Mouse (Mus musculus): ENCODE results near the gene Itpr2. TPM values are rescaled to one million over a fixed set of nuclear protein-coding genes. Genes with fewer than 3 reads are reported as not detected.

The Itpr2 gene
- polyA plus RNA-seq, 1 experiment from 2014 or later = 2.5 TPM

GRCm38 (mm10) chr6:146337237-146337636 is 164.8 kb downstream of the Itpr2 start:
- no peaks in the 10 kb centered on the region for H3K36me3 ChIP-seq (ENCODE audit: poor library complexity, severe bottlenecking)
- no peak for ATAC-seq
- no peaks in the 10 kb centered on the region for H3K9me3 ChIP-seq (replicated peaks)
- H3K27me3 ChIP-seq = no peaks in the 10 kb centered on the region
- no peak overlapping the region for H3K4me2 ChIP-seq
- H3K4me3 ChIP-seq = no peak overlapping the region
- H3K4me1 ChIP-seq = no peaks in the 10 kb centered on the region
- WGBS = 91% methylated on average over 7 of the region's 7 CpGs
- H3K27ac ChIP-seq = no peak overlapping the region
- H3K9ac ChIP-seq = no peak overlapping the region

GRCm38 (mm10) chr6:146335191-146335590 is 166.8 kb downstream of the Itpr2 start:
- Histone ChIP-seq H3K27ac (no peak overlapping the region), H3K27me3 (no peaks in the 10 kb centered on the region), H3K9ac (no peak overlapping the region), H3K9me3 (replicated peaks) (no peaks in the 10 kb centered on the region), H3K4me1 (no peaks in the 10 kb centered on the region), H3K36me3 (ENCODE audit: poor library complexity, severe bottlenecking) (no peaks in the 10 kb centered on the region), H3K4me3 (no peak overlapping the region), H3K4me2 (no peak overlapping the region)
- no peak for ATAC-seq
- 93% methylated on average over 9 of the region's 9 CpGs for WGBS

- no peak overlapping the region for H3K9ac ChIP-seq
- no peak overlapping the region for H3K4me3 ChIP-seq
- no peaks in the 10 kb centered on the region for H3K4me1 ChIP-seq
- ATAC-seq = no peak
- 93% methylated on average over 3 of the region's 3 CpGs for WGBS
- no peaks in the 10 kb centered on the region for H3K9me3 ChIP-seq (replicated peaks)
- H3K4me2 ChIP-seq = no peak overlapping the region
- H3K27ac ChIP-seq = no peak overlapping the region
- no peaks in the 10 kb centered on the region for H3K36me3 ChIP-seq (ENCODE audit: poor library complexity, severe bottlenecking)
- no peaks in the 10 kb centered on the region for H3K27me3 ChIP-seq
These were observed 168.5 kb downstream of the Itpr2 start for GRCm38 (mm10) chr6:146333506-146333905.

- H3K4me3 ChIP-seq = no peak overlapping the region
- ATAC-seq = no peak
- no peak overlapping the region for H3K27ac ChIP-seq
- no peaks in the 10 kb centered on the region for H3K9me3 ChIP-seq (replicated peaks)
- H3K4me1 ChIP-seq = no peaks in the 10 kb centered on the region
- H3K36me3 ChIP-seq (ENCODE audit: poor library complexity, severe bottlenecking) = no peaks in the 10 kb centered on the region
- H3K27me3 ChIP-seq = no peaks in the 10 kb centered on the region
- 70% methylated on average over 6 of the region's 6 CpGs for WGBS
- no peak overlapping the region for H3K9ac ChIP-seq
- no peak overlapping the region for H3K4me2 ChIP-seq
These were observed 170.9 kb downstream of the Itpr2 start for GRCm38 (mm10) chr6:146331017-146331669.

- Histone ChIP-seq H3K27me3 (no peaks in the 10 kb centered on the region), H3K9ac (no peak overlapping the region), H3K36me3 (ENCODE audit: poor library complexity, severe bottlenecking) (no peaks in the 10 kb centered on the region), H3K4me3 (no peak overlapping the region), H3K27ac (no peak overlapping the region), H3K4me1 (no peaks in the 10 kb centered on the region), H3K4me2 (no peak overlapping the region), H3K9me3 (replicated peaks) (no peaks in the 10 kb centered on the region)
- no peak for ATAC-seq
- WGBS = 85% methylated on average over 3 of the region's 3 CpGs
These were observed 172.9 kb downstream of the Itpr2 start for GRCm38 (mm10) chr6:146329079-146329478.

- WGBS = 93% methylated on average over 8 of the region's 8 CpGs
- Histone ChIP-seq H3K9ac (no peak overlapping the region), H3K4me1 (no peaks in the 10 kb centered on the region), H3K9me3 (replicated peaks) (no peaks in the 10 kb centered on the region), H3K36me3 (ENCODE audit: poor library complexity, severe bottlenecking) (no peaks in the 10 kb centered on the region), H3K4me3 (no peak overlapping the region), H3K27ac (no peak overlapping the region), H3K4me2 (no peak overlapping the region), H3K27me3 (no peaks in the 10 kb centered on the region)
- ATAC-seq = no peak
These were observed 175.4 kb downstream of the Itpr2 start for GRCm38 (mm10) chr6:146326631-146327030.

GRCm38 (mm10) chr6:146324541-146325204 is 177.3 kb downstream of the Itpr2 start:
- ATAC-seq = no peak
- Histone ChIP-seq H3K9ac (no peak overlapping the region), H3K4me1 (no peaks in the 10 kb centered on the region), H3K27ac (no peak overlapping the region), H3K27me3 (no peaks in the 10 kb centered on the region), H3K4me2 (no peak overlapping the region), H3K4me3 (no peak overlapping the region), H3K36me3 (ENCODE audit: poor library complexity, severe bottlenecking) (no peaks in the 10 kb centered on the region), H3K9me3 (replicated peaks) (no peaks in the 10 kb centered on the region)
- WGBS = 86% methylated on average over 19 of the region's 19 CpGs

GRCm38 (mm10) chr6:146322555-146322954 is 179.5 kb downstream of the Itpr2 start:
- no peaks in the 10 kb centered on the region for H3K4me1 ChIP-seq
- WGBS = 80% methylated on average over 7 of the region's 7 CpGs
- H3K36me3 ChIP-seq (ENCODE audit: poor library complexity, severe bottlenecking) = no peaks in the 10 kb centered on the region
- no peak overlapping the region for H3K27ac ChIP-seq
- no peak overlapping the region for H3K4me2 ChIP-seq
- H3K9ac ChIP-seq = no peak overlapping the region
- no peaks in the 10 kb centered on the region for H3K9me3 ChIP-seq (replicated peaks)
- ATAC-seq = no peak
- H3K27me3 ChIP-seq = no peaks in the 10 kb centered on the region
- no peak overlapping the region for H3K4me3 ChIP-seq

- H3K27ac ChIP-seq = no peak overlapping the region
- no peak overlapping the region for H3K9ac ChIP-seq
- no peaks in the 10 kb centered on the region for H3K9me3 ChIP-seq (replicated peaks)
- 76% methylated on average over 4 of the region's 4 CpGs for WGBS
- H3K27me3 ChIP-seq = no peaks in the 10 kb centered on the region
- H3K4me1 ChIP-seq = no peaks in the 10 kb centered on the region
- H3K4me3 ChIP-seq = no peak overlapping the region
- no peak for ATAC-seq
- H3K36me3 ChIP-seq (ENCODE audit: poor library complexity, severe bottlenecking) = no peaks in the 10 kb centered on the region
- no peak overlapping the region for H3K4me2 ChIP-seq
These were observed 180.1 kb downstream of the Itpr2 start for GRCm38 (mm10) chr6:146321951-146322350.

GRCm38 (mm10) chr6:146316415-146316814 is 185.6 kb downstream of the Itpr2 start:
- WGBS = 84% methylated on average over 6 of the region's 6 CpGs

GRCm38 (mm10) chr6:146315153-146315552 is 186.9 kb downstream of the Itpr2 start:
- ATAC-seq = no peak
- Histone ChIP-seq H3K9me3 (replicated peaks) (no peaks in the 10 kb centered on the region), H3K36me3 (ENCODE audit: poor library complexity, severe bottlenecking) (no peaks in the 10 kb centered on the region), H3K27ac (no peak overlapping the region), H3K27me3 (no peaks in the 10 kb centered on the region), H3K4me2 (no peak overlapping the region), H3K4me1 (no peaks in the 10 kb centered on the region), H3K4me3 (no peak overlapping the region), H3K9ac (no peak overlapping the region)
- WGBS = 94% methylated on average over 8 of the region's 8 CpGs

More at GRCm38 (mm10) chr6:146316415-146316814, 185.6 kb downstream of the Itpr2 start:
- Histone ChIP-seq H3K4me3 (no peak overlapping the region), H3K9ac (no peak overlapping the region), H3K27ac (no peak overlapping the region), H3K27me3 (no peaks in the 10 kb centered on the region), H3K4me2 (no peak overlapping the region), H3K9me3 (replicated peaks) (no peaks in the 10 kb centered on the region), H3K4me1 (no peaks in the 10 kb centered on the region), H3K36me3 (ENCODE audit: poor library complexity, severe bottlenecking) (no peaks in the 10 kb centered on the region)
- no peak for ATAC-seq

GRCm38 (mm10) chr6:146314304-146314703 is 187.7 kb downstream of the Itpr2 start:
- no peak overlapping the region for H3K9ac ChIP-seq
- no peak overlapping the region for H3K4me2 ChIP-seq
- H3K27ac ChIP-seq = no peak overlapping the region
- 83% methylated on average over 5 of the region's 5 CpGs for WGBS
- no peak overlapping the region for H3K4me3 ChIP-seq
- no peaks in the 10 kb centered on the region for H3K36me3 ChIP-seq (ENCODE audit: poor library complexity, severe bottlenecking)
- H3K4me1 ChIP-seq = no peaks in the 10 kb centered on the region
- ATAC-seq = no peak
- no peaks in the 10 kb centered on the region for H3K9me3 ChIP-seq (replicated peaks)
- no peaks in the 10 kb centered on the region for H3K27me3 ChIP-seq

GRCm38 (mm10) chr6:146313396-146313795 is 188.6 kb downstream of the Itpr2 start:
- H3K36me3 ChIP-seq (ENCODE audit: poor library complexity, severe bottlenecking) = no peaks in the 10 kb centered on the region
- ATAC-seq = no peak
- no peak overlapping the region for H3K4me2 ChIP-seq
- H3K9me3 ChIP-seq (replicated peaks) = no peaks in the 10 kb centered on the region
- no peak overlapping the region for H3K27ac ChIP-seq
- H3K27me3 ChIP-seq = no peaks in the 10 kb centered on the region
- no peak overlapping the region for H3K4me3 ChIP-seq
- no peak overlapping the region for H3K9ac ChIP-seq
- H3K4me1 ChIP-seq = no peaks in the 10 kb centered on the region
- 89% methylated on average over 4 of the region's 4 CpGs for WGBS
